Mouse (Mus musculus) forebrain, embryonic 14.5 days (tissue): ENCODE measurements around the gene Acsl1. TPM values are rescaled to one million over a fixed set of nuclear protein-coding genes. Genes with fewer than 3 reads are reported as not detected.

Experiments used
- ATAC-seq: fragments of 200-750 bp; cut with Nextera tagmentation; 2 replicates; pipeline ENCODE4 v1.8.0; 2017; ENCODE audit warnings: mild to moderate bottlenecking, moderate library complexity
- DNase-seq: peaks from one replicate; pipeline ENCODE4 v3.0.0-alpha.2; 2015; ENCODE audit warnings: low spot score
- H3K27ac ChIP-seq: fragments of 300-500 bp; sonication (generic); 2 replicates; pipeline ENCODE4 v1.5.1; 2014; ENCODE audit warnings: low read depth, mild to moderate bottlenecking, control low read depth, low read length, moderate library complexity
- H3K27me3 ChIP-seq: fragments of 300-500 bp; sonication (generic); replicated peaks from 2 replicates; pipeline ENCODE4 v1.6.1; 2014; ENCODE audit warnings: low read length, control low read depth, mixed read lengths; ENCODE audit not compliant: control insufficient read depth, insufficient read depth
- H3K36me3 ChIP-seq: fragments of 300-500 bp; sonication (generic); 2 replicates; pipeline ENCODE4 v1.6.1; 2014; ENCODE audit warnings: low read length, control low read depth; ENCODE audit not compliant: control insufficient read depth, insufficient read depth
- H3K4me1 ChIP-seq: fragments of 300-500 bp; sonication (generic); 2 replicates; pipeline ENCODE4 v1.6.1; 2014; ENCODE audit warnings: antibody characterized with exemption, low read length, control low read depth; ENCODE audit not compliant: control insufficient read depth, insufficient read depth
- H3K4me2 ChIP-seq: fragments of 300-500 bp; sonication (generic); 2 replicates; pipeline ENCODE4 v1.6.1; 2014; ENCODE audit warnings: mild to moderate bottlenecking, control low read depth, low read length
- H3K4me3 ChIP-seq: fragments of 300-500 bp; sonication (generic); 2 replicates; pipeline ENCODE4 v1.5.1; 2014; ENCODE audit warnings: low read depth, low read length, control low read depth
- H3K9ac ChIP-seq: fragments of 300-500 bp; sonication (generic); 2 replicates; pipeline ENCODE4 v1.6.1; 2014; ENCODE audit warnings: mild to moderate bottlenecking, low read length, control low read depth, moderate library complexity
- H3K9me3 ChIP-seq: fragments of 300-500 bp; sonication (generic); replicated peaks from 2 replicates; pipeline ENCODE4 v1.6.1; 2016; ENCODE audit warnings: low read length, control low read depth, mixed read lengths; ENCODE audit not compliant: control insufficient read depth
- WGBS: fragments of 180-500 bp; shearing (Covaris S2); extraction: QIAGEN DNeasy Blood & Tissue Kit; methylation state at CpG from one replicate; pipeline ENCODE4 v1.1.7; 2014; 5-methylcytosine and 5-hydroxymethylcytosine counted together
- polyA plus RNA-seq: library from polyadenylated mRNA; unstranded; fragments of >200 nt; fragmentation: Nextera tagmentation; extraction: Ambion mirVana; gene quantifications from 2 replicates; pipeline ENCODE4 v1.2.1, GENCODE M21; 2014

Acsl1 gene
- polyA plus RNA-seq, 1 experiment from 2014 or later: 8.8 TPM

DNA sequence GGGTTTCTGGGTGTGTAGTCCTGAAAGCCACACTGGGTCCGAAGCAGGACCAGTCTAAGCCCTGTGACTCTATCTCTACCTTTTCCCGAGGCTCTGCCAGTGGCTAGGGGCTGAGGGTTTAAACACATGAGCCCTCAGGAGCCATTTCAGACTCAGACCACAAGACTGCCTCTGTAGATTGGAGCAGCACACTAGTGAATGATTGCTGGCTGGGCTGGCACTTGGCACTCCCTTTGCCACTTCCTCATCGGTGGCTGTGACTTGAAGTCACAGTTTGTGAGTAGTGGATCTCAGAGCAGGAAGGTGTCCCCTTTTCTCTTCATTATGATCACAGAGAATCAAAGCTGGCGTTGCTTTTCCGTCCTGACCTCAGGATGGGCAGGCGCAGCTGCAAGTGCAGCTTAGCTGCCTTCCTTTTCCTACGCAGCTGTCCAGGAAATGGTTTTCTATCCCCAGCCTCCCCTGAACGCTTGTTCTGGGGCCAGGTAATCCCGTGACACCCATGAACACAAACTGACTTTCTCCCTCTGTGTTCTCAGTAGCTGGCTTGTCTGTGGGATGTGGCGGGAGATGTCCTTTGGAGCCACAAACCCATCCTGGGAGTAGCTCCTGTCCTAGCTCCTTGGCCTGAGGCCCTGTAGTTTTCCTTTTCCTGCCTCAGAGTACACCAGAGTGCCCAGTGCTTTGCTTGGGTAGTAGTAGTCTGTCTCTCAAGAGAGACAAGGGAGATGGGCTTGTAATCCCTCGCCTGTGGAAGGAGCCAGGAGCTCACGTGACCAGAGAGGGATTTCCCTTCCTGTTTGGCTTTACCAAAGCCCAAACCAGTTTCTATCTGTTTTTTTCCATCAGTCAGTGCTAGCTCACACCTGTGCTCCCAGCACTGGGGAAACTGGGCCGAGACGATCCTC is 37.9 kb downstream of the Acsl1 start:
- no peak overlapping the region for H3K4me2 ChIP-seq
- H3K9ac ChIP-seq: no peak overlapping the region
- no peaks in the 10 kb centered on the region for H3K36me3 ChIP-seq
- no peak for DNase-seq
- no peak for ATAC-seq
- WGBS: 84% methylated on average over 14 of the region's 14 CpGs
- no peaks in the 10 kb centered on the region for H3K4me1 ChIP-seq
- no peak overlapping the region for H3K27ac ChIP-seq
- H3K4me3 ChIP-seq: no peak overlapping the region
- no peaks in the 10 kb centered on the region for H3K27me3 ChIP-seq
- H3K9me3 ChIP-seq: no peaks in the 10 kb centered on the region

DNA sequence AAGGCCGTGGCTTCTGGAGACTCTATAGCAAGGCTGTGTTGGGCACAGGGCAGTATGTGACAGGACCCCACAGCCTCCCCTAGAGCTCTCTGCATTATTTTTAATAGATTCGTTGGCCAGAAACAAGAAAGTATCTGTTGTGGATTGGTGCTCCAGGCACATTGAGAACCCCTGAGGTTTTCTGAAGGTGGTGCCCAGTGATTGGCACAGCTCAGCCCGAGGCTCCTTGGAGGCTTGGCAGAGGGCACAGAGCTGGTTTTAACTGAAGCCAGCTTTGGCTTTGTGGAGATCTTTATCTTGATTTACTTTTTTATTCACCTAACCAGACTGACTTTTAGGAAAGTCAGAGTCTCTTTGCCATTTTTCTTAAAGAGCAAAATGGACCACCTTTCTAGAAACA is 38.6 kb downstream of the Acsl1 start:
- no peak for ATAC-seq
- no peaks in the 10 kb centered on the region for H3K4me1 ChIP-seq
- H3K27ac ChIP-seq: no peak overlapping the region
- WGBS: 83% methylated on average over 3 of the region's 3 CpGs
- no peak overlapping the region for H3K4me3 ChIP-seq
- no peaks in the 10 kb centered on the region for H3K36me3 ChIP-seq
- DNase-seq: no peak
- no peak overlapping the region for H3K9ac ChIP-seq
- no peaks in the 10 kb centered on the region for H3K27me3 ChIP-seq
- H3K9me3 ChIP-seq: no peaks in the 10 kb centered on the region
- H3K4me2 ChIP-seq: no peak overlapping the region

DNA sequence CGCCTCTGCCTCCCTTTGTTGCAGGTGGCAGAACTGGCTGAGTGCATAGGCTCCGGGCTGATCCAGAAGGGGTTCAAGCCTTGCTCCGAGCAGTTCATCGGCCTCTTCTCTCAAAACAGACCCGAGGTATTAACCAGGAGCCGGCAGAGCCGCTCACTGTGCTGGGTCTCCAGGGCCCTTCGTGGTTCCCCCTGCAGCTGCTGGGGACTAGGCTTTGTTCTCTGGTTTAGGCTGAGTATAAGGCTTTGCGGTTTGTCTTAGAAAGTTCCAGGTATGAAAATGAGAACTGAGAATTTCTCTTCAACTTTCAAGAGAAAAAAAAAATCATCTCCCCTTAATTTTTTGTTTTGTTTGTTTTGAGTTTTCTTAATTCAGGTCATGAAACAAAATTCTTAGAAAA is 40.5 kb downstream of the Acsl1 start:
- no peaks in the 10 kb centered on the region for H3K9me3 ChIP-seq
- H3K4me1 ChIP-seq: no peaks in the 10 kb centered on the region
- H3K9ac ChIP-seq: no peak overlapping the region
- DNase-seq (no peak), ATAC-seq (no peak)
- no peaks in the 10 kb centered on the region for H3K36me3 ChIP-seq
- 76% methylated on average over 9 of the region's 9 CpGs for WGBS
- no peaks in the 10 kb centered on the region for H3K27me3 ChIP-seq
- no peak overlapping the region for H3K4me3 ChIP-seq
- H3K4me2 ChIP-seq: no peak overlapping the region
- no peak overlapping the region for H3K27ac ChIP-seq

DNA sequence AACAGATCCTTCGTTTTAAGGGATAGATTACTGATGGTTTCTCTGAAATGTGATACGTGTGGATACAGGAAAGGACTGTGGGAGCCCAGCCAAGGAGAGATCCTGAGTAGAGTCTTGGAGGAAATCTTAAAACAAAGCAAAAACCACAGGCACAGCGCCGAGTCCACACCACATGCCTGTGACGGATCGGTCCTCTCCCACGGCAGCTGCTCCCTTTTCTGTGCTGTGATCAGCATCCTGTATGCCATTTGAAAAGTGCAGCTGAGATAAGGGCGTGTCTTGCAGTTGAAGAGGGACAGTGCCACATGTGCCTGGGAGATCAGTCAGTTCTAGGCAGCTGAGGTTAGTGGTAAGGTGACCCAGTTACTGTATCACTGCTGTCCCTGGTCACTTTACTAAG is 41.7 kb downstream of the Acsl1 start:
- no peak overlapping the region for H3K9ac ChIP-seq
- no peak overlapping the region for H3K27ac ChIP-seq
- WGBS: 80% methylated on average over 8 of the region's 8 CpGs
- no peak overlapping the region for H3K4me3 ChIP-seq
- no peaks in the 10 kb centered on the region for H3K27me3 ChIP-seq
- ATAC-seq (no peak), DNase-seq (no peak)
- H3K4me2 ChIP-seq: no peak overlapping the region
- H3K9me3 ChIP-seq: no peaks in the 10 kb centered on the region
- H3K4me1 ChIP-seq: no peaks in the 10 kb centered on the region
- H3K36me3 ChIP-seq: no peaks in the 10 kb centered on the region

DNA sequence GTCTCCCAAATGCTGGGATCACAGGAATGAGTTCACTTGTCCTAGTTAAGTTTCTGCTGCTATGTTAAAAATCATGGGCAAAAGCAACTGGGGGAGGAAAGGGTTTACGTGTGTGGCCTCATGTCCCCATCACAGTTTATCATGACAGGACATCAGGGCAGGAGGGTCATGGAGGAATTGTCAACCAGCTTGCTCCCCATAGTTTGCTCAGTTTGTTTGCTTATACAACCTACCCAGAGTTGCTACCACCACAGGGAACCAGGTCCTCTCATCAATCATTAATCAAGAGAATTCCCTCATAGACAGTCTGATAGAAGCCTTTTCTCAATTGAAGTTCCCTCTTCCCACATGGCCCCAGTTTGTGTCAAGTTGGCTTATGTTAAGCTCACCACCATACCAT is 43.2 kb downstream of the Acsl1 start:
- H3K4me2 ChIP-seq: no peak overlapping the region
- no peaks in the 10 kb centered on the region for H3K4me1 ChIP-seq
- ATAC-seq (no peak), DNase-seq (no peak)
- WGBS: 100% methylated on average over 1 of the region's 1 CpGs
- no peak overlapping the region for H3K9ac ChIP-seq
- no peak overlapping the region for H3K27ac ChIP-seq
- no peaks in the 10 kb centered on the region for H3K27me3 ChIP-seq
- no peak overlapping the region for H3K4me3 ChIP-seq
- no peaks in the 10 kb centered on the region for H3K9me3 ChIP-seq
- H3K36me3 ChIP-seq: no peaks in the 10 kb centered on the region

DNA sequence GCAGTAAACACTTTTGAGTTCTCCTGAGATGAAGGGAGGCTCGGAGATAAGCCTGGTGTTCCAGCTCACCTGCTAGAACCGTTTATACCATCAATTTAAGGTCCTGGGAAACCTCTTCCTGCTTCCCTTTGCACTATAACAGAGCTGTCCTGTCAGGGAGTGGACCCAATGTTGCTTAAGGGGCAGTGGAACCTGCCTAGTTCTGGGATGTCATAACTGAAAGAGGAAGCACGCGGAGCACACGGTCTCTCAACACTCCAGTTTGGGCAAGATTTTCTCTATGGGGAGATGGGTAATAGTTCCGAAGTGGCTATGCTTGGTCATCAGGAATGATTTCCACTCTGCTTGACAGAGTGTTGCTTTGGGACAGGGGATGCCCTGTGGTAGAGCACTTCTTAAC is 49.8 kb downstream of the Acsl1 start:
- DNase-seq (no peak), ATAC-seq (no peak)
- Histone ChIP-seq H3K27ac (no peak overlapping the region), H3K27me3 (no peaks in the 10 kb centered on the region), H3K9ac (no peak overlapping the region), H3K4me3 (no peak overlapping the region), H3K36me3 (no peaks in the 10 kb centered on the region), H3K9me3 (no peaks in the 10 kb centered on the region), H3K4me2 (no peak overlapping the region), H3K4me1 (no peaks in the 10 kb centered on the region)
- 90% methylated on average over 6 of the region's 6 CpGs for WGBS

DNA sequence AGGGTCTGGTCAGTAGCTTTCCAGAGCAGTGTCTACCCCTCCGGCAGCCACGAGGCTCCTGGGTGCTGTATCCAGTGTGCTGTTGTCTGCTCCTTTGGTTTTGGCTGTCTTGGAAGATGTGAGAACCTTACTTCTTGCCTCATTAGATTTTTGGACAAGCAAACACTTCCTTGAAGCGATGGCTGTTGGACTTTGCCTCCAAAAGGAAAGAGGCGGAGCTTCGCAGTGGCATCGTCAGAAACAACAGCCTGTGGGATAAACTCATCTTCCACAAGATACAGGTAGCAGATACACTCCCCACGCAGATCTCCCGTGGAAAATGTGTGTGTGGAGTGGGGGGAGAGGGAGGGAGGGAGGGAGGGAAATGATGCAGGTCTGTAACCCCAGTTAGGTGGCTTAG is 55.3 kb downstream of the Acsl1 start:
- no peaks in the 10 kb centered on the region for H3K27me3 ChIP-seq
- no peak overlapping the region for H3K4me3 ChIP-seq
- no peak for DNase-seq
- no peak overlapping the region for H3K9ac ChIP-seq
- no peak for ATAC-seq
- WGBS: 86% methylated on average over 8 of the region's 8 CpGs
- no peaks in the 10 kb centered on the region for H3K9me3 ChIP-seq
- no peak overlapping the region for H3K4me2 ChIP-seq
- H3K4me1 ChIP-seq: no peaks in the 10 kb centered on the region
- no peak overlapping the region for H3K27ac ChIP-seq
- H3K36me3 ChIP-seq: no peaks in the 10 kb centered on the region

DNA sequence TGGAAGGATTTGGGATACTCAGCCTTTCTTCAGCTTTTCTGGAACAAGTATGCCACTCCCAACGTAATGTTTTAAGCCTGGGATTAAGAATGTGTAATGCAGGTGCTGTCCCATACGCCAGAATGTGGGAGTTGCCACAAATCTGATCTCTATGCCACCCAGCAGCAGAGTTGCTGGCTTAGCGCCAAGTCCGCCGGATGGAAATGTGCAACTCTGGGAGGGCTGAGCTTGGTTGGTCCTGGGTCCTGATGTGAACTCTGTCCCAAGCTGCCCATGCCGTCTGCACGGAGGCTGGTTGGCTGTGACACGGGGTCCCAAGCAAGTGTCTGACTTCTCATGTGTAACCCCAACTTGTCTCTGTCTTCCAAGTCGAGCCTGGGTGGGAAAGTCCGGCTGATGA is 56.0 kb downstream of the Acsl1 start:
- WGBS: 61% methylated on average over 10 of the region's 10 CpGs
- Histone ChIP-seq H3K4me2 (no peak overlapping the region), H3K36me3 (no peaks in the 10 kb centered on the region), H3K27ac (no peak overlapping the region), H3K9me3 (no peaks in the 10 kb centered on the region), H3K4me3 (no peak overlapping the region), H3K9ac (no peak overlapping the region), H3K27me3 (no peaks in the 10 kb centered on the region), H3K4me1 (no peaks in the 10 kb centered on the region)
- ATAC-seq (peak; percentile 63; the same call in 1 of the 2 replicates), DNase-seq (peak; percentile 58)

DNA sequence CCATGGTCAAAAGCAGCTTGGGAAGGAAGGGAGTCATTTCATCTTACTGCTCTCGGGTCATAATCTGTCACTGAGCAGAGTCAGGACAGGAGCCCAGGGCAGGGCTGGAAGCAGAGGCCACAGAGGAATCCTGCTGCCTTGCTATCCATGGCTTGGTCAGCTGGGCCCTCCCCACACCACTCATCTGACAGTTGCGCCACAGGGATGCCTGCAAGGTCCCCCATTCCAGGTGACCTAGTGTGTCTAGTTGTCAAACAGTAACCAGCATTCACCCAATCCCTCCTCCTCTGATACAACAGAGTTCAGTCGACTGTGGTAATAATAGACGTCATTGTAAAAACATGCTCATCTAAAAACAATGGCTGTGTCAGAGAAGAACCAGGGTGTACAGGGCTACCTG is 58.7 kb downstream of the Acsl1 start:
- H3K27ac ChIP-seq: no peak overlapping the region
- DNase-seq (no peak), ATAC-seq (no peak)
- 81% methylated on average over 4 of the region's 4 CpGs for WGBS
- H3K9me3 ChIP-seq: no peaks in the 10 kb centered on the region
- no peak overlapping the region for H3K4me3 ChIP-seq
- H3K36me3 ChIP-seq: no peaks in the 10 kb centered on the region
- no peaks in the 10 kb centered on the region for H3K27me3 ChIP-seq
- no peak overlapping the region for H3K4me2 ChIP-seq
- H3K9ac ChIP-seq: no peak overlapping the region
- no peaks in the 10 kb centered on the region for H3K4me1 ChIP-seq
